Mouse (Mus musculus) brown adipose tissue, adult 24 weeks (tissue): ENCODE data around the gene Tnf. TPM values are rescaled to one million over a fixed set of nuclear protein-coding genes. Genes with fewer than 3 reads are reported as not detected.

Experiments
- H3K27ac ChIP-seq: fragments of 200-500 bp; replicated peaks from 2 replicates; pipeline ENCODE4 v1.5.1; 2012; ENCODE audit warnings: low read depth, mild to moderate bottlenecking, low read length
- H3K4me1 ChIP-seq: fragments of 200-500 bp; 2 replicates; pipeline ENCODE4 v1.6.1; 2012; ENCODE audit warnings: low read length, mixed read lengths; ENCODE audit not compliant: control insufficient read depth, insufficient read depth, insufficient read length
- H3K4me3 ChIP-seq: fragments of 200-500 bp; 2 replicates; pipeline ENCODE4 v1.5.1; 2012; ENCODE audit warnings: low read depth, mild to moderate bottlenecking, low read length, moderate library complexity; ENCODE audit not compliant: insufficient read depth
- polyA plus RNA-seq: library from polyadenylated mRNA; stranded (reverse); fragments of >200 nt; gene quantifications from 2 replicates; pipeline ENCODE4 v1.2.4, GENCODE M21; 2012; ENCODE audit not compliant: missing spikeins, insufficient read depth, insufficient read length

The Tnf gene
- polyA plus RNA-seq, 1 experiment, result not detected

- Histone ChIP-seq H3K4me3 (peak within 1 kb of the TSS; percentile 65), H3K4me1 (peaks cover 16% of the 10 kb centered on the region), H3K27ac (peak within 1 kb of the TSS; percentile 98)
Observed at GRCm38 (mm10) chr17:35220156-35220952, 18.5 kb upstream of the Tnf start, which contains the start of gene Gm16181. Gm16181 (plus strand) TSS chr17:35220834.

- Histone ChIP-seq H3K4me1 (peaks cover 16% of the 10 kb centered on the region), H3K27ac (peak overlapping the region; percentile 98)
Observed at GRCm38 (mm10) chr17:35219601-35220041, 17.8 kb upstream of the Tnf start.

GRCm38 (mm10) chr17:35218516-35219193, 16.8 kb upstream of the Tnf start:
- H3K4me3 ChIP-seq, result peak overlapping the region; percentile 32
- H3K27ac ChIP-seq, result peak overlapping the region; percentile 98
- peaks cover 16% of the 10 kb centered on the region for H3K4me1 ChIP-seq

More at GRCm38 (mm10) chr17:35219601-35220041, 17.8 kb upstream of the Tnf start:
- peak overlapping the region; percentile 25; the same call in 1 of the 2 replicates for H3K4me3 ChIP-seq

GRCm38 (mm10) chr17:35213071-35213470, 11.3 kb upstream of the Tnf start:
- no peak overlapping the region for H3K27ac ChIP-seq
- H3K4me3 ChIP-seq, result no peak overlapping the region
- H3K4me1 ChIP-seq, result peaks cover 8% of the 10 kb centered on the region; the same call in 1 of the 2 replicates

GRCm38 (mm10) chr17:35210593-35210992, 8.8 kb upstream of the Tnf start:
- Histone ChIP-seq H3K4me3 (no peak overlapping the region), H3K27ac (peak overlapping the region; percentile 46; the same call in 1 of the 2 replicates), H3K4me1 (0 out of 2 replicates have a peak, but pooled peaks cover 3% of the 10 kb centered on the region)

GRCm38 (mm10) chr17:35209785-35210535, 8.2 kb upstream of the Tnf start:
- H3K4me1 ChIP-seq, result 0 out of 2 replicates have a peak, but pooled peaks cover 3% of the 10 kb centered on the region
- H3K4me3 ChIP-seq, result no peak overlapping the region
- peak overlapping the region; percentile 46 for H3K27ac ChIP-seq

- H3K4me1 ChIP-seq, result peaks cover 6% of the 10 kb centered on the region; the same call in 1 of the 2 replicates
- H3K4me3 ChIP-seq, result no peak overlapping the region
- H3K27ac ChIP-seq, result no peak overlapping the region
Observed at GRCm38 (mm10) chr17:35205380-35205769, 3.6 kb upstream of the Tnf start.

GRCm38 (mm10) chr17:35204494-35205379, 2.9 kb upstream of the Tnf start, which contains the start of gene Lta:
Lta (minus strand) TSS chr17:35205351.
- Histone ChIP-seq H3K4me3 (no peak within 1 kb of the TSS), H3K4me1 (peaks cover 3% of the 10 kb centered on the region), H3K27ac (no peak within 1 kb of the TSS)

- H3K4me1 ChIP-seq, result peaks cover 6% of the 10 kb centered on the region
- no peak overlapping the region for H3K4me3 ChIP-seq
- H3K27ac ChIP-seq, result 0 out of 2 replicates have a peak overlapping the region, but pooled peaks have one; percentile 46
Observed at GRCm38 (mm10) chr17:35202442-35202841, 635 bp upstream of the Tnf start.

GRCm38 (mm10) chr17:35201128-35201527, 679 bp downstream of the Tnf start:
- peak overlapping the region; percentile 76 for H3K27ac ChIP-seq
- H3K4me1 ChIP-seq, result peaks cover 6% of the 10 kb centered on the region
- H3K4me3 ChIP-seq, result peak overlapping the region; percentile 61

GRCm38 (mm10) chr17:35200398-35200797, 1.4 kb downstream of the Tnf start:
- Histone ChIP-seq H3K4me3 (peak overlapping the region; percentile 61), H3K27ac (peak overlapping the region; percentile 64), H3K4me1 (peaks cover 6% of the 10 kb centered on the region)

GRCm38 (mm10) chr17:35198946-35199345, 2.9 kb downstream of the Tnf start:
- Histone ChIP-seq H3K4me1 (peaks cover 6% of the 10 kb centered on the region), H3K4me3 (no peak overlapping the region), H3K27ac (peak overlapping the region; percentile 48; the same call in 1 of the 2 replicates)

GRCm38 (mm10) chr17:35198029-35198428, 3.8 kb downstream of the Tnf start:
- H3K4me3 ChIP-seq, result no peak overlapping the region
- no peak overlapping the region for H3K27ac ChIP-seq
- H3K4me1 ChIP-seq, result peaks cover 6% of the 10 kb centered on the region

- Histone ChIP-seq H3K4me1 (peaks cover 6% of the 10 kb centered on the region), H3K4me3 (no peak overlapping the region), H3K27ac (no peak overlapping the region)
Observed at GRCm38 (mm10) chr17:35197126-35197525, 4.7 kb downstream of the Tnf start.
